Mouse (Mus musculus) heart, adult 18-20 months (tissue): ENCODE measurements around the gene Gk2. TPM values are rescaled to one million over a fixed set of nuclear protein-coding genes. Genes with fewer than 3 reads are reported as not detected.

Source experiments
- DNase-seq, 2 experiments: peaks; one replicate each; pipeline ENCODE4 v3.0.0; 2021 to 2022; ENCODE audit warnings: mixed read lengths in 1 of 2
- long read RNA-seq, 2 experiments: library from polyadenylated mRNA; stranded (forward); transcript quantifications; one replicate each; pipeline ENCODE4 v2.0.0; 2021
- total RNA-seq, 2 experiments: library from RNA; stranded (reverse); gene quantifications; 2 replicates each; pipeline ENCODE4 v1.2.3; 2021

Gk2 gene
- total RNA-seq, result not detected
- long read RNA-seq, experiment 1, result 0 reads
- long read RNA-seq, experiment 2, result 0 reads

GRCm38 (mm10) chr5:97456816-97457215 is at the start of gene Gk2:
TSS of gene Gk2 (minus strand) at chr5:97457021.
- DNase-seq, result no peak

GRCm38 (mm10) chr5:97498041-97498440 is 41.2 kb upstream of the Gk2 start:
- no peak for DNase-seq

GRCm38 (mm10) chr5:97495488-97496092 is 38.8 kb upstream of the Gk2 start:
- no peak for DNase-seq

GRCm38 (mm10) chr5:97493421-97493820 is 36.6 kb upstream of the Gk2 start:
- no peak for DNase-seq

- DNase-seq, result no peak
Observed at GRCm38 (mm10) chr5:97486141-97486540, 29.3 kb upstream of the Gk2 start.

- DNase-seq, result no peak
Observed at GRCm38 (mm10) chr5:97479991-97480390, 23.2 kb upstream of the Gk2 start.

- DNase-seq, result no peak
Observed at GRCm38 (mm10) chr5:97467246-97467645, 10.4 kb upstream of the Gk2 start.

- DNase-seq, result no peak
Observed at GRCm38 (mm10) chr5:97466430-97467158, 9.8 kb upstream of the Gk2 start.

- no peak for DNase-seq
Observed at GRCm38 (mm10) chr5:97465956-97466355, 9.1 kb upstream of the Gk2 start.

- DNase-seq, result no peak
Observed at GRCm38 (mm10) chr5:97462856-97463255, 6.0 kb upstream of the Gk2 start.

GRCm38 (mm10) chr5:97451451-97451850 is 5.4 kb downstream of the Gk2 start:
- no peak for DNase-seq

GRCm38 (mm10) chr5:97444191-97444590 is 12.6 kb downstream of the Gk2 start:
- DNase-seq, result no peak

- no peak for DNase-seq
Observed at GRCm38 (mm10) chr5:97432512-97432911, 24.3 kb downstream of the Gk2 start.

- DNase-seq, result no peak
Observed at GRCm38 (mm10) chr5:97429976-97430375, 26.8 kb downstream of the Gk2 start.

GRCm38 (mm10) chr5:97421669-97422068 is 35.2 kb downstream of the Gk2 start:
- DNase-seq, result no peak

- no peak for DNase-seq
Observed at GRCm38 (mm10) chr5:97417185-97417584, 39.6 kb downstream of the Gk2 start.

- no peak for DNase-seq
Observed at GRCm38 (mm10) chr5:97415837-97416236, 41.0 kb downstream of the Gk2 start.

GRCm38 (mm10) chr5:97413716-97414115 is 43.1 kb downstream of the Gk2 start:
- DNase-seq, result no peak

GRCm38 (mm10) chr5:97410190-97410589 is 46.6 kb downstream of the Gk2 start:
- no peak for DNase-seq

GRCm38 (mm10) chr5:97409234-97409704 is 47.6 kb downstream of the Gk2 start:
- DNase-seq, result no peak
